Mouse (Mus musculus) lung, postnatal 0 days (tissue): ENCODE measurements around the gene Tbata.

ENCODE experiments used
- CTCF ChIP-seq: IDR thresholded peaks from 2 replicates; pipeline ENCODE4 v1.5.1; 2016; ENCODE audit warnings: antibody characterized with exemption, mild to moderate bottlenecking
- EP300 ChIP-seq: IDR thresholded peaks from 2 replicates; pipeline ENCODE4 v1.6.1; 2016; ENCODE audit warnings: antibody characterized with exemption, mild to moderate bottlenecking, control low read depth

GRCm38 (mm10) chr10:61187001-61187400, 15.2 kb downstream of the Tbata start:
- TF ChIP-seq EP300, result no peak
- no peak for TF ChIP-seq CTCF
